Mouse (Mus musculus) megakaryocyte-erythroid progenitor cell, adult 5-6 weeks (primary cell): Measurements from ENCODE around the gene 2410015M20Rik. TPM values are rescaled to one million over a fixed set of nuclear protein-coding genes. Genes with fewer than 3 reads are reported as not detected.
"Not testable (repeated sequence)": the region's sequence is repeated elsewhere in the genome, so short reads cannot be mapped to it uniquely, and the experiment has no call there.

Experiments used
- ATAC-seq: replicated peaks from 2 replicates; pipeline ENCODE4 v1.8.0; 2016; ENCODE audit warnings: mild to moderate bottlenecking, inconsistent platforms; ENCODE audit not compliant: severe bottlenecking, poor library complexity, low FRiP score, low TSS enrichment
- total RNA-seq, 2 experiments: library from RNA; stranded (forward) in 1 of 2; stranded (reverse) in 1 of 2; fragments of 200-1000, 215-1000 nt in 1 of 2; fragments of >200 nt in 1 of 2; fragmentation: Nextera tagmentation in 1 of 2; gene quantifications; 2 replicates each; pipeline ENCODE4 v1.2.3; 2014 to 2017

2410015M20Rik gene
- total RNA-seq (2014; fragmentation: Nextera tagmentation) (126 and 171 TPM in 2 replicates), total RNA-seq (2017) (82.9 and 126 TPM in 2 replicates)

DNA sequence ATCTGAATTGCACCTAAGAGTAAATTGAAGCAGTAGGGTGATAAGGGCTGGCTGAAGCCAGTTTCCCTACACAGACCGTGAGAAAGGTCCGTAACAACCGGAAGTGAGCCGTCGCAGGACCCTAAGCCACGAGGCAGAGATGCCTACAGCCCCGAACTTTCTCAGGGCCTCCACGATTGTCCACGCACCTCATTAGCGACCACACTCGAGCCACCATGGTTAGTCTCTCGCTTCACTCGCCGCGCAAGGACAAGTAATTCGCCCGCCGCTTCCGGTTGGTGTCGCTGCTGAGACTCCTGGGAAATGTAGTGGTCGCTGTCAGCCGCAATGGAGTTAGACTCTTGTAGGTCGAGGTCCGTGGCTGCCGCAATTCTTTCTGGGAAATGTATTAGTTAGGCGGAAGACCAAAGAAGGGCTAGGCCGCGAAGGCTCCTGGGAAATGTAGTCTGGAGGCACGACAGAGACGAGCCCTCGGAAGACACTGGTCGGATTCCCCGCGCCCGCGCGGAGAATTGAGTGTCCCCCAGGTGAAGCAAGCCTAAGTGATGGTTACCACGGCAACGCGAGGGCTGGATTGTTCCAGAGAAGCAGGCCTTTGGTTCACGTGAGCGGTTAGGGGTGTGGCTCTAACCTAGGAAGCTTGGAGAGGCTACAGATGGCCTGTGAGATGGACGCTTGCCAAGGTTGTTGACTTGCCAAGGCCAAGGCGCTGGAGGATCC, at the start of gene 2410015M20Rik:
2410015M20Rik (minus strand) TSS at position 320 of the 720 bp plus-strand sequence.
- ATAC-seq = peak; percentile 68

DNA sequence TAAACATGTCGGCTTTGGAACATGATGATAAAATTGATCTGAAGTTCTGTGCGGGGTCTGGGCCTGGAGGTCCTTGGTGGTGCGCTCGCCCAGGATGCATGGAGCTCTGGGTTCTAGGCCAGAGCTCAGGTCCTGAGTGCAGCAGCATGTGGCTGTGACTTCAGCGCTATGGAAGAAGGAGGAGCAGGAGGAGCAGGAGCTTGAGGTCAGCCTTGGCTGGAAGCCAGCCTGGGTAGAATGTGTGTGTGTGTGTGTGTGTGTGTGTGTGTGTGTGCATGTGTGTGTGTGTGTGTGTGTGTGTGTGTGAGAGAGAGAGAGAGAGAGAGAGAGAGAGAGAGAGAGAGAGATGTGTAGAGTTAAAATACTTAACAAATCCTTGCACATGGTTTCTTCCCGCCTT, 46.6 kb upstream of the 2410015M20Rik start:
- ATAC-seq = no peak

DNA sequence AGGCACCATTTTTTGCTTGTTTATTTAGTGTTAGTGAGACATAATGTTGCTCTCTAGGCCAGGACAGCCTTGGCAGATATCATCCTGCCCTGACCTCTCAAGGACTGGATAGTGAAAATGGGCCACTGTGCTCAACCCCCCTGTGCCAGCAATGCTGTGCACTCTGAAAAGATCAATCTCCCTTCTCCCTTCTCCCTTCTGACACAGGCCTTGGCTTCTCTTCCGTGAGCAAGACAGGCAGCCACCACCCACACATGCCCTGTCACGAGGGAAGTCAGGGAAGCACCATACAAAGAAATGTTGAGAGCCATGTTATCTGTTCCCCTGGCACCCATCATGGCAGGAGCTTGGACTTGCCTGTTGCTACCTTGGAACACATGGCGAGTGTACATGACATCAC, 45.7 kb upstream of the 2410015M20Rik start:
- ATAC-seq = no peak

DNA sequence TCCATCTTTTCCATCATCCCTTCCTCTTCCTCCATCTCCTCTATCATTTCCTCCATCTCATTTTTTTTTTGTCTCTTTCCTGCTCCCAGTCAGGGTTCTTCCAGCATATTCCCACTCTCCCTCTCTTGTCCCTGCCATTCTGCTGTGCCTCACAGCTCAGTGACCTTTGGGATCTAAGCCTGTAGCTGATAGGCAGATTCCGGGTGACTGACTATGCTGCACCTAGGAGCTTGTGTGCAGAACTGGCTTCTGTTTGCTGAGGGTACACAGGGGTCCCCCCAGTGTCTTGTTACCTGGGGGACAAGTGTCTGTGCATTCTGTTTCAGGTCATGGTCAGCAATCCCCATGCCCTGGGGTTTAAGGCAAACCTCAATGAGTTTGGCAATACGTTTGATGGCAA, 45.2 kb upstream of the 2410015M20Rik start:
- ATAC-seq = no peak

DNA sequence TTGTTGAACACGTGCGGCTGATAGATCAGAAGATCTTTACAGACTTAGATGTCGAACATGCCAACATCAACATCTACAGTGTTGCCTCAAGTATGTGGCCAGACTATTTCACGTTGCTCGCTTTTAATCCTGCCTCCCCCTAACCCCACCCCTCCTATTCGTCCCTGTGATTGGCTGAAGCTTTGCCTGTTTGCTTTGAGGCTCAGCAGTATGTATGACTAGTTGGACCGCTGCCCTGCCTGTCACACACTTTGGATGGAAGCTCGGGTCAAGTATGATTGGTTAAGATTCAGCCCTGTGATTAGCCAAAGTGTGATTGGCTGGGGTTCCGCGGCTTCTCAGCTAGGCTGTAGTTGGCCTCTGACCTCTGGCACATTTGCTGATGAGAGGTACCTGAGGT, 42.2 kb upstream of the 2410015M20Rik start:
- ATAC-seq = peak; percentile 57

DNA sequence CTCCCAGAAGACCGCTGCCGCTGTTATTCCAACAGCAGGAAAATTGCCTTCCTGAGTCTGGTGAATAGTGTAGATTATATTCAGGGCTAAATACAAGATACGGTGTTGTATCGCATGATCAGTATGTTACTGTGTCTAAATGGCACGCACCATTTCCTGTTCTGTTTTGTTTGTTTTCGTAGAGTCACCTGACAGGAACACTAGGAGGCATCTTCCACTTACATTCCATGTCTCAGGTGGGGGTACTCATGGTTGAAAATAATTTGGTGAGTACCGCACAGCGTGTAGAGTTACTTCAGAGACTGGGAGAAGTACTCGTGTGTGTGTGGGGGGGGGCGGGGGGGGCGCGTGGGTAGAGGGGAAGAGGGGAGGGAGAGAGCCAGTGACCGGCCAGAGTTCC, 38.0 kb upstream of the 2410015M20Rik start:
- no peak for ATAC-seq

DNA sequence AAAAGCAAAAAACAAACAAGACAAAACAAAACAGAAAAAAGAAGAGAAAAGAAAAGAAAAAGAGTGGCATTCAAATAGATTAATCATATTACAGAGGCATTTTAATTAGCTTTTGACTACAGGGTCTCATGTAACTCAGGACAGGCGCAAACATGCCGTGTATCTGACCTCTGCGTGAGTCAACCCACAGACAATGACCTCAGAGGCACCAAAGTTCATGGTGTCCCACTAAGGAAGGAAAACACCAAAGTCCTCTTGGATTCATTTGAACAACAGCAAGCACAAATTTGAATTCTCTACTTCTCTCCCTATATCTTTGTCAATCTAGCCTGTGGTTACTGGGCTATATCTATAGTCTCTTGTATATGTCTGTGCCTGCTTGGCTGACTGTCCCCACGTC, 33.7 kb upstream of the 2410015M20Rik start:
- no peak for ATAC-seq

DNA sequence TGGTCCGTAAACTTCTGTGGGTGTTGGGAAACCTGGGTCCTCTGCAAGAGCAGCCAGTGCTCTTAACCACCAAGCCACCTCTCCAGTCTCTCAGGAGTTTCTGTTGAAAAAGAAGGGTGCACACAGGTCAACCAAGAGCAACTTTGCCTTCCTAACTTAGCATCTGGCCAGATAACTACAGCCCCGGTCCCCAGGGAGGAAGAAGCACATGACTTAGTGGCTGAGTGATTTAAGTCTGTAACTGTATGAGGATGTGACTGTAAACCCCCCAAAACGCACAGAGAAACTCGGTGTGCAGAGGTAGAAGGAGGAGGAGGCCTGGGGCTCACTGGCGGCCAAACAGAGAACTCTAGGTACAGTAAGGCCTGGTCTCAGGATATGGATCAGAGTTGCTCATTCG, 24.5 kb upstream of the 2410015M20Rik start:
- no peak for ATAC-seq

DNA sequence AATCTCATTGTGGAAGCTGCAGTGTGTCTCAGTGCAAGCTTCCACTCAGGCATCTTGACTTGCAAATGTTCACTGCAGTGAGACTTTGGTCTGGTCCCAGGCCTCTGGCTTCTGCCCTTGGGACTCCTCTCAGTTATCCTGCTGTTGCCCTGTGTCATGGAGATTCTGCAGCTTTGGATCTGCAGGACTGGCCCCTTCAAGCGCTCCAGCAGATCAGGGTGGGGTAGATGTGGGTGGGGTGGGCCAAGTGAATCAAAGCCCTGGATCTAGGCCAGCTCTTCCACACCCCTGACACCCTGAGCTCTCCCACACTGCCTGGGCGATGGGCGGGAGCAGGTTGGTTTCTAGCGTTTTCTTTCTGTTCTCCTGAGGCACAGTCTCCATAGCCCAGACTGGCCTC, 22.2 kb upstream of the 2410015M20Rik start:
- no peak for ATAC-seq

DNA sequence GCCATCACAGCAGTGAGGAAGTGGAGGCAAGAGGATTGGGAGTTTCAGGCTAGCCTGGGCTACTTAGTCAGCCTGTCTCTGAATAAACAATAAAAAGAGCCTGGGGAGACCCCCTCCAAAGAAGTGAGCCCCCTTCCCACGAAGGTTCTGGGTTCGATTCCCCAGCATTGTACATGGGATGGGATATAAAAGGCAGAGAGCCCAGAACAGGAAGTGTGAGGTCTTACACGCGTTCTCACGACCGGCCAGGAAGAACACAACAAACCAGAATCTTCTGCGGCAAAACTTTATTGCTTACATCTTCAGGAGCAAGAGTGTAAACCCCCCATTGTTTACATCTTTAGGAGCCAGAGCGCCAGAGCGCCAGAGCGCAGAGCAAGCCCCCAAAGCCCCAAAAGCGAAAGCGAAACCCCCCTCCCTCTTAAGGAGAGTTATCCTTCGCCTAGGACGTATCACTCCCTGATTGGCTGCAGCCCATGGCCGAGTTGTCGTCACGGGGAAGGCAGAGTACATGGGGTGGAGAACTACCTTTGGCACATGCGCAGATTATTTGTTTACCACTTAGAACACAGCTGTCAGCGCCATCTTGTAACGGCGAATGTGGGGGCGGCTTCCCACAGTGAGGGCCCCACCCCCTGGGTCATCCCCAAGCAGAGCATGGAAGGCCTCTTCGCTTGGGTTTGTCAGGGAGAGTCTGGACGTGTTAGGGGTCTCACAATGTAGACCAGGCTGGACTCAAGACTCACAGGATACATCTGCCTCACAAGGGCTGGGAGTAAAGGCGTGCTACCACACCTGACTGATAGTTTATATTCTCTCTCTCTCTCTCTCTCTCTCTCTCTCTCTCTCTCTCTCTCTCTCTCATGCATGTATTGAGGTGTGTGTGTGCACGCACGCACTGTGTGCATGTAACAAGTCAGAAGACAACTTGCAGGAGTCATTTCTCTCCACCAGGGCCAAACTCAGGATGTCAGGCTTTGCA, 20.5 kb upstream of the 2410015M20Rik start:
- ATAC-seq = not testable (repeated sequence)

DNA sequence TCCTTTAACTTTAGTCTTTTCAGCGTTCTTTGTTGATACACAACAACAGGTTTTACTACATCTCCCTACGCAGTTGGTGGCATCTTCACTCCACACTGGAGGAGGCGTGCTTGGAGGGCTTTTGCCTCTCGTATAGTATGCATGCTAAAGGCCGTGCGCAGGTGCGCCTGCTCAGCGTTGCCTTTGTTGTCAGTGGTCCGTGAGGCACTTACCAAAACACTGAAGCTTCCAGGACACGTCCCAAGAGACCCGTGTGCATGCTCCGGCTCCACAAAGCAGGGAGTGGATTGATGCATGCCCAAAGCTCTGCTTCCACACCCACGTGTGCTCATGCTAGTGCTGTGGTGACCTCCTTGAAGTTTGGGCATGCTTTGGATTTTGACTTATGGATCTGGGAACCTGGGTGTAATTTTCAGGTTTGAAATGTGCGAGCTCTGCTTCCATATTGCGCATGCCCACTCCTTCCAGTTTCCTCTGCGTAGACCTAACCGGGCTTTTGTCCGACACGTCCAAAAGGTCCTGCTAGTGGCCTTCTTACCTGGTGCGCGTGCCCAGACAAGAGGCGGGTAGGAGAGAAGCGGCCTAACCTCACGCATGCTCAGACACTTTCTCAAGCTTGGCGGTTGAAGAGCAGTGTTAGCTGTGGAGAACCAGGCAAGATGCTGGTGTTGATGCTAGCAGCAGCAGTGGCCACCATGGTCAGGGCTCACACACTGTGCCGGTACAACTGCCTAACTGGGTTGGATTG, 18.1 kb upstream of the 2410015M20Rik start, which contains the start of gene Catsperd:
Catsperd (plus strand) TSS at position 614 of the 748 bp plus-strand sequence.
- peak; percentile 5; the same call in 1 of the 2 replicates for ATAC-seq

DNA sequence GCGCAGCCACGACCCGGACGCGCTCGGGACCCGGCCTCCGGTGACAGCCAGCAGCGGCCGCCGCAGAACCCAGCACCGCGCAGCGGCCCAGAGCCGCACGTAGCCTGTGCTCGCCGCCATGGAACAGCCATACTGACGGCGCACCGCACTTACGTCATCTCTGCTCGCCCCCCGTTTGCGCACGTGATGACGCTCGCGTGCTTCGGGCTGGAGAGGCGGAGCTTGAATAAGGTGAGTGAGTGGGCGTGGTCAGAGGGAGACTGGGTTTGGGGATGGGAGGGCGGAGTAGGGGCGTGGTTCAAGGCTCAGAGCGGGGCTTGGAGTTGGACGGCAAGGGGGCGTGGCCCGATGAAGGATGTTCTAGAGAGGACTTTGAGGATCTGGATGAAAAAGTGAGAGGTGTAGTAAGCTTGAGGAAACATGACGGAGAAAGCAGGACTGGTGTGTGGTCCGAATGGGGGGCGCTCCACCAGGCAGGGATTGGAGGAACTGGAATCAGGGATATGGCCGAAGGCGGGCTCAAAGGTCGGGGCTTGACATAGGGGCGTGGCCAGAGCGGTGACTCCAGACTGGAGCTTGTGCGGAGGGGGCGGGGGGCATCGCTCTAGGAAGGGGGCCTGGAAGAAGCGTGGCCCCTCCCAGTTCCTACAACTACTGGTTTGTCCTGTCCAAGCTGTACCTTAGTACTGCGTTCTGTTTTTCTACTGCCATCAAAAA, 17.3 kb upstream of the 2410015M20Rik start, which contains the start of gene Lonp1:
Lonp1 (minus strand) TSS at position 134 of the 717 bp plus-strand sequence.
- ATAC-seq = peak; percentile 87

DNA sequence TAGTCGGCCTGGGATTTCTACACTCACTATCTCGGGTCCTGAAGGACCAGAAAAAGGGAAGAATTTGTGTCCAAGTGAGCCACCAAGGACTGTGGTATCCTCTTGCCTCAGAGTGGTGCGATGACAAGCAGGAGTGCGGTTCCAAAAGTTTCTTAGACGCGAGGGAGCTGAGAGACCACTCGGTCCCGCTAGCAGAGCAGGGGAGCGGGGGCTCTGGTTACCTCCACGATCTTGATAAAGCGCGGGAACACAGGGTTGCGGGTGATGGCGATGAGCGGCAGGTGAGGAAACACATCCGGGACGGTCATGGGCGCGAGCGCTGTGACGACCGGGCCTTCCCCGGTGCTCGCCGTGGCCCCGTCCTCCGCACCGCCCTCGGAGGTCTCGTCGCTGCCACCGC, 16.7 kb upstream of the 2410015M20Rik start:
- ATAC-seq = no peak

DNA sequence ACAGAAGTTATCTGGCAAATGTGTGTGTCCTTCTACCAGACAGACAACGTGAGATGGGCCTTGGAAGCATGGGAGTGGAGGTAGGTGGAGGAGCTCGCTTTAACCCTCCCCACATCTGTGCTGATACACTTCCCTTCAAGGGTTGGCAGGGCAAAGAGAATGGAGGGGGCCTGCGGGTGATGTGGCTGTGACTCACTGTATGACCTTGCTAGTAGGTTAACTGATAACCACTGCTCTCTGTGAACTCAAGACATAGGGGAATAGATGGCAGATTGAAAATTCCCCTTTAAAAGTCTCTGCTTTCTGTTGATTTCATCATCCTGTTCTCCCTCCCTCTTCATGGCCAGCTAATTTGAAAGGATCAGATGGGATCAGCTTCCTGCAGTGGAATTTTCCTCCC, 15.9 kb upstream of the 2410015M20Rik start:
- ATAC-seq = peak; percentile 28; the same call in 1 of the 2 replicates

DNA sequence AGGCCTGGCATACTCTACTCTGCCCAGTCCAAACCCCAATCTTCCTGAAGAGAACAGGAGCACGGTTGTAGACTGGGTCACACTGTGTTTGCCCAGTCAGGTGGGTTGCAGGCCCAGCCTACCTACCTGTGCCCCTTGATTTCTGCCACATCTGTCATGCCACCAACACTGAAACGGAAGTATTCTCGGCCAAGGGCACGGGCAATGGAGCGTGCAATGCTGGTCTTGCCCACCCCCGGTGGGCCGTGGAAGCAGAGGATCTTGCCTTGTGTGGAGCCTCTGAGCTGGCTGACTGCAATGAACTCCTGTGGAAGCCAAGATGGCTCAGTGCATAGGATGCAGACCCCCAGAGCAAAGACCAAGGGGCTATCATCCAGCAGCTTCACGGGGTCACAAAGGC, 8.1 kb upstream of the 2410015M20Rik start:
- ATAC-seq = no peak

DNA sequence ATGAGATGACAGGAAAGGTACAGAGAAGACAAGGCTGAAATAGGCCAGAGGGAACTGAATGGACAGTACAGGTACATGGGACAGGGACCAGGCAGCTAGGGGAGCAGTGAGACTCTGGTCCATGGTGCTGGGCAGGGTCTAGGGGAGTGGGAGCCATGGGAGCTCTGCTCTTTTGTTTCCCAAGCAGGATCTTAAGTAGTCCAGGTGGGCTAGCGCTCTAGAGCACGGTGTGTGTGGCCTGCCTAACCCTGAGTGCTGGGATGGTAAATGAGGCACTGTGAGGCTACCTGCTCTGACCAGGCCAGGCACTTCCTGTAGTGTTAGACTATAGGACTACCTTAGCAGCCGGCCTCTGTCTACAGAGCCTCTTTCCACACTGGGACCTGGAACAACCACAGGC, 7.2 kb upstream of the 2410015M20Rik start:
- no peak for ATAC-seq

DNA sequence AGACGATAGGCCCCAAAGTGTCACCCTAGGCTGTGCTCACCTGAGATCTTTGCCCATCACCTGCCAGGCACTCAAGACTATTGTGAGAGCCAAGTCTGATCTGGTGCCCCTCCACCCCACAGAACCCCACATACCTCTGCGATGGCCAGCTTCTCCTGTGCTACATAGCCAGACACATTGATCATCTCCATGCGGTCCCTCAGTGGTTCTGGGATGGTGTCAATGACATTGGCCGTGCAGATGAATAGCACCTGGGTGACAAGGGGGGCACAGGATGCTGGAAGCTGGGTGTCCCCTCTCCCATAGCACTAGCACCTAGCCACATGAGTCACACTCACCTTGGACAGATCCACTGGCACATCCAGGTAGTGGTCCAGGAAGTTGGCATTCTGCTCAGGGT, 6.2 kb upstream of the 2410015M20Rik start:
- ATAC-seq = no peak

DNA sequence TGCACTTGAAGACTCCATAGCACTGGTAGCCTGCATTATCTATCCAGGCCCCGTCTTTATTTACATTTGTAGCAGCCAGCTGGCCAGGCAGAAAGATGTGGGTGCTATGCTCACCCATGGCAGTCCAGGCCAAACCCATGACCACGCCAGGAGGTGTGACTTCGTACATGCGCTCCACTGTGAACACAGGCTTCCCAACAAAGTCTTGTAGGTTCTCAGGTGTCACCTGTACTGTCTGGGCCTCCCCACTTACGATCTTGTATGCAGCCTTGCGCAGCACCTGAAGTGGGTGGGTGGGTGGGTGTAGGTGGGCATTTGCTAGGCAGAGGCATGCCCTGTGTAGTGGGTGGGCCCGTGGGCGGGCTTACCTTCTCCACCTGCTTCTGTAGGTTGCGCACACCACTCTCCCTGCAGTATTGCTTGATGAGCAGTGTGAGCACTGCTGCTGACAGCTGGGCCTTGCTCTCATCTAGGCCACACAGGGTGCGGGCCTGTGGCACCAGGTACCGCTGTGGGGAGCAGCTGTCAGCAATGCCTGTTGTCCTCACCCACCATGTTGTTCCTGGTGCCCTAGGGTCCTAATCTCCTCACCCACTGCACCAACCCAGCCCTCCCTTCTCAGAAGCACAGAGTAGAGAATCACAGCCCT, 5.7 kb upstream of the 2410015M20Rik start:
- ATAC-seq = no peak
